Mouse (Mus musculus): ENCODE data around the gene Col25a1.

- TF ChIP-seq CTCF (IDR thresholded peaks at IDR 0.05; ENCODE audit: extremely low read depth, insufficient read depth, low read length) (no peak), POLR2A (IDR thresholded peaks at IDR 0.05; ENCODE audit: extremely low read depth, insufficient read depth, low read length) (no peak)
Observed at GRCm38 (mm10) chr3:130090460-130090859, 40.8 kb upstream of the Col25a1 start.
